Mouse (Mus musculus) forebrain, embryonic 15.5 days (tissue): Measurements from ENCODE around the gene Itpripl2. TPM values are rescaled to one million over a fixed set of nuclear protein-coding genes. Genes with fewer than 3 reads are reported as not detected.

ENCODE experiments used
- ATAC-seq: fragments of 200-750 bp; cut with Nextera tagmentation; replicated peaks from 2 replicates; pipeline ENCODE4 v1.8.0; 2017; ENCODE audit warnings: mild to moderate bottlenecking, moderate TSS enrichment, moderate library complexity
- H3K27ac ChIP-seq: fragments of 300-500 bp; sonication (generic); replicated peaks from 2 replicates; pipeline ENCODE4 v1.5.1; 2015; ENCODE audit warnings: mild to moderate bottlenecking, inconsistent platforms
- H3K27me3 ChIP-seq: fragments of 300-500 bp; sonication (generic); 2 replicates; pipeline ENCODE4 v1.6.1; 2015; ENCODE audit warnings: inconsistent platforms
- H3K36me3 ChIP-seq: fragments of 300-500 bp; sonication (generic); 2 replicates; pipeline ENCODE4 v1.6.1; 2015; ENCODE audit warnings: mild to moderate bottlenecking, inconsistent platforms
- H3K4me1 ChIP-seq: fragments of 300-500 bp; sonication (generic); 2 replicates; pipeline ENCODE4 v1.6.1; 2015; ENCODE audit warnings: inconsistent platforms
- H3K4me2 ChIP-seq: fragments of 300-500 bp; sonication (generic); replicated peaks from 2 replicates; pipeline ENCODE4 v1.6.1; 2015; ENCODE audit warnings: mild to moderate bottlenecking, inconsistent platforms
- H3K4me3 ChIP-seq: fragments of 300-500 bp; sonication (generic); 2 replicates; pipeline ENCODE4 v1.5.1; 2015; ENCODE audit warnings: mild to moderate bottlenecking, inconsistent platforms
- H3K9ac ChIP-seq: fragments of 300-500 bp; sonication (generic); replicated peaks from 2 replicates; pipeline ENCODE4 v1.6.1; 2015; ENCODE audit warnings: mild to moderate bottlenecking, inconsistent platforms
- H3K9me3 ChIP-seq: fragments of 300-500 bp; sonication (generic); 2 replicates; pipeline ENCODE4 v1.6.1; 2016; ENCODE audit warnings: inconsistent platforms
- WGBS: fragments of 180-500 bp; shearing (Covaris S2); methylation state at CpG from one replicate; pipeline ENCODE4 v1.1.7; 2015; ENCODE audit warnings: mixed read lengths; 5-methylcytosine and 5-hydroxymethylcytosine counted together
- polyA plus RNA-seq: library from polyadenylated mRNA; unstranded; fragments of >200 nt; fragmentation: Nextera tagmentation; extraction: Ambion mirVana; gene quantifications from 2 replicates; pipeline ENCODE4 v1.2.1, GENCODE M21; 2015

Itpripl2 gene
- polyA plus RNA-seq, 1 experiment from 2014 or later, result 0.81 TPM

- H3K36me3 ChIP-seq, result no peaks in the 10 kb centered on the region
- H3K4me2 ChIP-seq, result no peak overlapping the region
- H3K4me1 ChIP-seq, result peaks cover 9% of the 10 kb centered on the region
- H3K27me3 ChIP-seq, result no peaks in the 10 kb centered on the region
- no peak for ATAC-seq
- H3K27ac ChIP-seq, result no peak overlapping the region
- H3K9ac ChIP-seq, result no peak overlapping the region
- no peaks in the 10 kb centered on the region for H3K9me3 ChIP-seq
- H3K4me3 ChIP-seq, result no peak overlapping the region
- 49% methylated on average over 2 of the region's 2 CpGs for WGBS
Observed at GRCm38 (mm10) chr7:118452940-118453339, 38.8 kb downstream of the Itpripl2 start.

GRCm38 (mm10) chr7:118448134-118448967 is 43.4 kb downstream of the Itpripl2 start, which contains the start of gene Syt17:
TSS of gene Syt17 (minus strand) at chr7:118448222.
- Histone ChIP-seq H3K4me1 (peaks cover 19% of the 10 kb centered on the region), H3K27me3 (no peaks in the 10 kb centered on the region), H3K27ac (no peak within 1 kb of the TSS), H3K9me3 (no peaks in the 10 kb centered on the region), H3K4me3 (peak within 1 kb of the TSS; percentile 71), H3K9ac (peak within 1 kb of the TSS; percentile 60), H3K4me2 (peak within 1 kb of the TSS; percentile 98), H3K36me3 (no peaks in the 10 kb centered on the region)
- WGBS, result under 1% methylated on average over 57 of the region's 58 CpGs
- peak; percentile 71 for ATAC-seq

GRCm38 (mm10) chr7:118447291-118448133 is 44.3 kb downstream of the Itpripl2 start:
- Histone ChIP-seq H3K36me3 (no peaks in the 10 kb centered on the region), H3K27me3 (no peaks in the 10 kb centered on the region), H3K4me1 (peaks cover 22% of the 10 kb centered on the region), H3K4me3 (peak overlapping the region; percentile 71), H3K27ac (no peak overlapping the region), H3K9ac (peak overlapping the region; percentile 60), H3K4me2 (peak overlapping the region; percentile 98), H3K9me3 (no peaks in the 10 kb centered on the region)
- peak; percentile 55 for ATAC-seq
- under 1% methylated on average over 65 of the region's 65 CpGs for WGBS

DNA sequence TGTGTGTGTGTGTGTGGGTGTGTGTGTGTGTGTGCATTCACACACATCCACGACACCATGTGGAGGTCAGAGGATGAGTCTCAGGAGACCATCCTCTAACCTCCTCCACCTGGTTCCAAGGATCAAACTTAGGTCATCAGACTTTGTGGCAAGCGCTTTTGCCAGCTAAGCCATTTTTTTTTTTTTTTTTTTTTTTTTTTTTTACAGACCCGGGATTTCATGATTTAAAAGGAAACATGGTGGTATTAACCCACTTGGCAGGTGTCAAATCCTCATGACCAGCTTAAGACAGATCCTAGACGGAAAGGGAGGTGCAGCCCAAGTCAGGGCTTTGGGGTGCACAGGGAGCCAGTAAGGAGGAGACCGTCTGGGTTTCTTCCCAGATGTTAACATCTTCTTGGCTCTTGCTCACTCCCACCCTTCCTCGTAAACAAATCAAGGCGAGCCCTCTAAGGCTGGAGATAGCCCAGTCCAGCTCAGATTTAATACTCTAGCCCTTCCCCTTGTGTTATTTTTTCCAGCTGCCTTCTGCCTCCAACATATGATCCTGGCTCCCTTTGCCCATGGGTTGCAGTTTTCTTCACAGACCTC is 47.8 kb downstream of the Itpripl2 start:
- no peak overlapping the region for H3K27ac ChIP-seq

GRCm38 (mm10) chr7:118443371-118443770 is 48.4 kb downstream of the Itpripl2 start:
- Histone ChIP-seq H3K9me3 (no peaks in the 10 kb centered on the region), H3K4me3 (no peak overlapping the region), H3K9ac (no peak overlapping the region), H3K36me3 (no peaks in the 10 kb centered on the region), H3K4me1 (peaks cover 17% of the 10 kb centered on the region), H3K27me3 (no peaks in the 10 kb centered on the region), H3K27ac (no peak overlapping the region), H3K4me2 (peak overlapping the region; percentile 26)
- no peak for ATAC-seq
- WGBS, result 10% methylated on average over 9 of the region's 9 CpGs

More for the DNA sequence above, 47.8 kb downstream of the Itpripl2 start:
- Histone ChIP-seq H3K36me3 (no peaks in the 10 kb centered on the region), H3K4me3 (no peak overlapping the region), H3K4me1 (peaks cover 22% of the 10 kb centered on the region), H3K27me3 (no peaks in the 10 kb centered on the region), H3K4me2 (no peak overlapping the region), H3K9me3 (no peaks in the 10 kb centered on the region), H3K9ac (no peak overlapping the region)
- no peak for ATAC-seq
- 67% methylated on average over 7 of the region's 7 CpGs for WGBS

DNA sequence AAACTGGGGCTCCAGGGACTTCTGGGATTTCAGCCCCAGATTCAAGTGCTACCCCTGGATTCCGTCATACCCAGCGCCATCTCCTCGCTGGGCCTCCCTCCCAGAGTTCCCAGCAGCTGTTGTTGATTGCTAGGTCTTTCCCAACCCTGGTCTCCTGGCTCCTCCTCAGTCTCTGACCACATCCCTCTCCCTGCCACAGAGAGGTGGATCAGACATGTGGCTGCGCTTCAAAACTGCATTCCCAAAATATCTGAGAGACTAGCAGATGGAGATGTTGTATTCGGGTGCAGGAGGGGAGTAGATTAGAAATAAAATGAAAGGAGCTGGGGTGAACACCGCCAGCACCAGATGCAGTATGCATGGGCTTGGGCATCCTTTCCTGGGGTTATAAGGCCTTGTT is 50.2 kb downstream of the Itpripl2 start:
- Histone ChIP-seq H3K4me2 (no peak overlapping the region), H3K36me3 (no peaks in the 10 kb centered on the region), H3K4me3 (no peak overlapping the region), H3K27me3 (no peaks in the 10 kb centered on the region), H3K9ac (no peak overlapping the region), H3K9me3 (no peaks in the 10 kb centered on the region), H3K27ac (no peak overlapping the region), H3K4me1 (peaks cover 5% of the 10 kb centered on the region; the same call in 1 of the 2 replicates)
- 85% methylated on average over 6 of the region's 6 CpGs for WGBS
- no peak for ATAC-seq

DNA sequence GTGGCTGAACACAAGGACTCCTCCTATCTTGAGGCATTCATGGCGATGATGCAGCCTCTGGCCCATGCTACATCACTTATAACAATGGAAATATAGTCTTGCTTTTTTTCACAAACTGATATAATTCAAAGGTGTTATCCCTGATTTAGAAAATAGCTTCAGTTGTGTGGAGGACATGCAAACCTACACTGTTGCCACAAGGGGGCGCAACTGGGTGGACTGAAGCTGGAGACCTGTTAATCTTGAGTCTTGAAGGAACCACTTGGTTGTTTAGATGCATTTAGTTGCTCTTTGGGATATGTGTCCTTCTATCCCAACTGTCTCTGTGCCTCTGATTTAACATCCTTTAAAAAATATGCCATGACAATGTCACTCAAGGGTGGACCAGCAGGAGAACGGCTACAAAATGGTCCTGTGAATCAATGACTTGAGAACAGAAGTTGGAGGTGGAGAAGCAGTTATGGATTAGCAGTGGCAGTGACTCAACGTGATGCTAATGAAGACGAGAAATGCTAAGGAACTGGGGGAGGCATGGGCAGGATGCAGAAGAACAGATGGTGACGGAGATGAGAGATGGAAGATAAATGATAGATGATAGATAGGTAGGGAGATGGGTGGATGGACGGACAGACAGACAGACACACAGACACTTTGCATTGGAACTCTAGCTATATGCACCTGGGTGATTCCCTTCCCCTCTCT is 54.5 kb downstream of the Itpripl2 start:
- H3K27ac ChIP-seq, result no peak overlapping the region
- no peaks in the 10 kb centered on the region for H3K27me3 ChIP-seq
- H3K9ac ChIP-seq, result no peak overlapping the region
- no peak overlapping the region for H3K4me3 ChIP-seq
- no peaks in the 10 kb centered on the region for H3K4me1 ChIP-seq
- H3K9me3 ChIP-seq, result no peaks in the 10 kb centered on the region
- H3K4me2 ChIP-seq, result no peak overlapping the region
- 61% methylated on average over 7 of the region's 7 CpGs for WGBS
- H3K36me3 ChIP-seq, result no peaks in the 10 kb centered on the region
- ATAC-seq, result no peak

Other genes with a start within 250 kb of the Itpripl2 start
- gene Smg1, start 248.3 kb downstream of the Itpripl2 start, polyA plus RNA-seq, result 21.0 and 24.4 TPM in 2 replicates
- gene Syt17, start 43.8 kb downstream of the Itpripl2 start, polyA plus RNA-seq, result 5.9 and 6.5 TPM in 2 replicates
- 79.1 and 85.4 TPM in 2 replicates for gene Coq7, start 41.4 kb upstream of the Itpripl2 start, polyA plus RNA-seq
- gene Tmc7, start 92.8 kb upstream of the Itpripl2 start, polyA plus RNA-seq, result 7.8 TPM in 2 replicates
- gene Tmc5, start 105.3 kb upstream of the Itpripl2 start, polyA plus RNA-seq, result 0.27 and 0.32 TPM in 2 replicates
- gene Gde1, start 213.8 kb upstream of the Itpripl2 start, polyA plus RNA-seq, result 165 and 180 TPM in 2 replicates
- 31.7 and 33.2 TPM in 2 replicates for gene Ccp110, start 220.6 kb upstream of the Itpripl2 start, polyA plus RNA-seq
- 90.7 and 105 TPM in 2 replicates for gene Vps35l, start 248.3 kb upstream of the Itpripl2 start, polyA plus RNA-seq